Mouse (Mus musculus): Measurements from ENCODE around the gene Vezf1. TPM values are rescaled to one million over a fixed set of nuclear protein-coding genes. Genes with fewer than 3 reads are reported as not detected.

Vezf1 gene
- polyA plus RNA-seq, 1 experiment from 2014 or later, result 46.5 TPM

DNA sequence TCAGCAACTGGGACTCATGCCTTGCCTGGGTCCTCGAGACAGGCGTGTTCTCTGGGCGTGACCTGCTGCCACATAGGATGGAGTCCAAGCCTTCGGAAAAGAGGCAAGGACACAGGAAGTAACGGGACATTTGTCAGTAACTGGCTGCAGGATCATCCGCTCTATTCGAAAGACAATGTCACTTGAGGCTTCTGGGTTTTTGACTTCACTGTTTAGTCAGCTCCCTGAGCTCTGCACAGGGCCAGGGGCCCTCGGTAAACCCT, 38.1 kb downstream of the Vezf1 start:
- Histone ChIP-seq H3K9me3 (ENCODE audit: control insufficient read depth, low read depth, low read length) (no peaks in the 10 kb centered on the region), H3K4me2 (replicated peaks; ENCODE audit: low read depth, low read length) (no peak overlapping the region), H3K9ac (replicated peaks; ENCODE audit: low read depth, low read length) (no peak overlapping the region), H3K27me3 (ENCODE audit: control insufficient read depth, insufficient read depth, low read length) (no peaks in the 10 kb centered on the region), H3K27ac (ENCODE audit: low read length) (no peak overlapping the region), H3K4me3 (ENCODE audit: low read depth, low read length) (no peak overlapping the region), H3K4me1 (ENCODE audit: control insufficient read depth, insufficient read depth, low read length) (peaks cover 21% of the 10 kb centered on the region; the same call in 1 of the 2 replicates), H3K36me3 (ENCODE audit: control insufficient read depth, insufficient read depth, low read length) (no peaks in the 10 kb centered on the region)
- no peak for ATAC-seq (ENCODE audit: insufficient number of reproducible peaks, insufficient read depth, low FRiP score, low read depth)
- 41% methylated on average over 8 of the region's 8 CpGs for WGBS

- ATAC-seq (ENCODE audit: insufficient number of reproducible peaks, insufficient read depth, low FRiP score, low read depth), result no peak
- Histone ChIP-seq H3K4me2 (replicated peaks; ENCODE audit: low read depth, low read length) (no peak overlapping the region), H3K9ac (replicated peaks; ENCODE audit: low read depth, low read length) (no peak overlapping the region), H3K27me3 (ENCODE audit: control insufficient read depth, insufficient read depth, low read length) (no peaks in the 10 kb centered on the region), H3K4me3 (ENCODE audit: low read depth, low read length) (no peak overlapping the region), H3K27ac (ENCODE audit: low read length) (no peak overlapping the region), H3K4me1 (ENCODE audit: control insufficient read depth, insufficient read depth, low read length) (peaks cover 27% of the 10 kb centered on the region; the same call in 1 of the 2 replicates), H3K9me3 (ENCODE audit: control insufficient read depth, low read depth, low read length) (no peaks in the 10 kb centered on the region), H3K36me3 (ENCODE audit: control insufficient read depth, insufficient read depth, low read length) (no peaks in the 10 kb centered on the region)
- 61% methylated on average over 4 of the region's 4 CpGs for WGBS
Observed at GRCm38 (mm10) chr11:88107365-88107764, 39.3 kb downstream of the Vezf1 start.

- Histone ChIP-seq H3K9me3 (ENCODE audit: control insufficient read depth, low read depth, low read length) (no peaks in the 10 kb centered on the region), H3K4me3 (ENCODE audit: low read depth, low read length) (no peak overlapping the region), H3K36me3 (ENCODE audit: control insufficient read depth, insufficient read depth, low read length) (no peaks in the 10 kb centered on the region), H3K27me3 (ENCODE audit: control insufficient read depth, insufficient read depth, low read length) (no peaks in the 10 kb centered on the region), H3K9ac (replicated peaks; ENCODE audit: low read depth, low read length) (no peak overlapping the region), H3K4me2 (replicated peaks; ENCODE audit: low read depth, low read length) (no peak overlapping the region), H3K27ac (ENCODE audit: low read length) (no peak overlapping the region), H3K4me1 (ENCODE audit: control insufficient read depth, insufficient read depth, low read length) (peaks cover 46% of the 10 kb centered on the region)
- WGBS, result 60% methylated on average over 9 of the region's 9 CpGs
- no peak for ATAC-seq (ENCODE audit: insufficient number of reproducible peaks, insufficient read depth, low FRiP score, low read depth)
Observed at GRCm38 (mm10) chr11:88110031-88110594, 42.0 kb downstream of the Vezf1 start.

GRCm38 (mm10) chr11:88112078-88112477, 44.0 kb downstream of the Vezf1 start:
- no peaks in the 10 kb centered on the region for H3K36me3 ChIP-seq (ENCODE audit: control insufficient read depth, insufficient read depth, low read length)
- H3K27ac ChIP-seq (ENCODE audit: low read length), result no peak overlapping the region; the same call in 1 of the 2 replicates
- H3K4me1 ChIP-seq (ENCODE audit: control insufficient read depth, insufficient read depth, low read length), result peaks cover 51% of the 10 kb centered on the region

DNA sequence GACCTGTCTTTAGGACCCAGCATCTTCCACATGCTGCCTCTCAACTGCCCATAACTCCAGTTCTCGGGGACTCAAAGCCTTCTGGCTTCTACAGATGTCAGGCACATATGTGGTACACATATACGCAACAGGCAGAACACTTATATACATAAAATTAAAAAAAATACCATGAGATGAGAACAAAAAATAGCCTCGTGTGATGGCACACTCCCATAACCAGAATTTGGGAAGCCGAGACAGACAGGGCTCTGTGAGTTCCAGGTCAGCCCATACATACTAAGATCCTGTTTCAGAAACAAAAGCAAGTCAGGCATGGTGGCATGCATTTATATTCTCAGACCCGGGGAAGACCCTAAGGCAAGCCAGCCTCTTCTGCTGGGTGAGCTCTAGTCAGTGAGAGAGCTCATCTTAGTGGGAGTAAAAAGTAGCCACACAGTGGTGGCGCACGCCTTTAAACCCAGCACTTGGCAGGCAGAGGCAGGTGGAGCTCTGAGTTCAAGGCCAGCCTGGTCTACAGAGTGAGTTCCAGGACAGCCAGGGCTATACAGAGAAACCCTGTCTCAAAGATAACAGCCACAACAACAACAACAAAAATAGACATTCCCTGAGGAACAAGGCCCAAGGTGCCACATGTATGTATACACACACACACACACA, 44.7 kb downstream of the Vezf1 start:
- ATAC-seq (ENCODE audit: insufficient number of reproducible peaks, insufficient read depth, low FRiP score, low read depth), result no peak
- Histone ChIP-seq H3K4me2 (replicated peaks; ENCODE audit: low read depth, low read length) (no peak overlapping the region), H3K4me3 (ENCODE audit: low read depth, low read length) (no peak overlapping the region), H3K27ac (ENCODE audit: low read length) (no peak overlapping the region), H3K36me3 (ENCODE audit: control insufficient read depth, insufficient read depth, low read length) (no peaks in the 10 kb centered on the region), H3K9me3 (ENCODE audit: control insufficient read depth, low read depth, low read length) (no peaks in the 10 kb centered on the region), H3K4me1 (ENCODE audit: control insufficient read depth, insufficient read depth, low read length) (peaks cover 53% of the 10 kb centered on the region), H3K9ac (replicated peaks; ENCODE audit: low read depth, low read length) (no peak overlapping the region), H3K27me3 (ENCODE audit: control insufficient read depth, insufficient read depth, low read length) (no peaks in the 10 kb centered on the region)
- 81% methylated on average over 7 of the region's 7 CpGs for WGBS

More at GRCm38 (mm10) chr11:88112078-88112477, 44.0 kb downstream of the Vezf1 start:
- Histone ChIP-seq H3K4me2 (replicated peaks; ENCODE audit: low read depth, low read length) (no peak overlapping the region), H3K9me3 (ENCODE audit: control insufficient read depth, low read depth, low read length) (no peaks in the 10 kb centered on the region), H3K9ac (replicated peaks; ENCODE audit: low read depth, low read length) (no peak overlapping the region), H3K27me3 (ENCODE audit: control insufficient read depth, insufficient read depth, low read length) (no peaks in the 10 kb centered on the region), H3K4me3 (ENCODE audit: low read depth, low read length) (no peak overlapping the region)
- ATAC-seq (ENCODE audit: insufficient number of reproducible peaks, insufficient read depth, low FRiP score, low read depth), result no peak
- WGBS, result 49% methylated on average over 13 of the region's 13 CpGs

DNA sequence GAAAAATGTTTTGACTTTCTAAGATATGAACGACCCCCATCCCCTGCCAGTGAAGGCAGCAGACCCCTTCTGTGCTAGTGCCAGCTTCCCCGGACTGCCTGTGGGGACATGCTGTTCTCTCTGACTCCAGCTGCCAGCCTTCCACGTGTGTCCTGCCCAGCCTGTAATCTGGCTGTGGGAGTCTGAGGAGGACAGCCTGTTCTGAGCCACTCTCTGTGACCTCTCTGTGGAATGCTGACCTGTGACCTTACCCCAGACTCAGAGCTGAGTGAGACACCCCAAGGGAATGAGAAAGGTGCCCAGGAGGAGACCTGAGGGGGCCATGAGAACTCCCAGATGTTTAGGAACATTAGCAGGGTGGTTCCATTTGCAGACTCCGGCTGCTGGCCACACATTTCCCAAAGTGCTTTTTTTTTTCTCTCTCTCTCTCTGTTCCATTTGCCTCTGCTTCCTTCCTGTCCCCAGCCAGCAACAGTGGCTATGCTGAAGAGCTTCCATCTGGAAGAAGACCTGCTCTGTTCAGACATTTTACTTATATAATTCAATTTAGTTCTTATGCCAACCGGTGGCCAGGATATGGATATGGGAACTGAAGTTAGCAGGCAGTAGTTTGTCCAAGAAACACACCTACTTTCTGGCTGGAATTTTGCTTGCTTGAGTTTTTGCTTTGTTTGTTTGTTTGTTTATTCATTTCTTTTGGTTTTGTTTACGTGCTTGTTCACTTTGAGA, 45.6 kb downstream of the Vezf1 start:
- 49% methylated on average over 6 of the region's 6 CpGs for WGBS
- ATAC-seq (ENCODE audit: insufficient number of reproducible peaks, insufficient read depth, low FRiP score, low read depth), result no peak
- Histone ChIP-seq H3K4me3 (ENCODE audit: low read depth, low read length) (no peak overlapping the region), H3K27me3 (ENCODE audit: control insufficient read depth, insufficient read depth, low read length) (no peaks in the 10 kb centered on the region), H3K4me2 (replicated peaks; ENCODE audit: low read depth, low read length) (no peak overlapping the region), H3K4me1 (ENCODE audit: control insufficient read depth, insufficient read depth, low read length) (peaks cover 61% of the 10 kb centered on the region), H3K9ac (replicated peaks; ENCODE audit: low read depth, low read length) (no peak overlapping the region), H3K9me3 (ENCODE audit: control insufficient read depth, low read depth, low read length) (no peaks in the 10 kb centered on the region), H3K36me3 (ENCODE audit: control insufficient read depth, insufficient read depth, low read length) (no peaks in the 10 kb centered on the region), H3K27ac (ENCODE audit: low read length) (peak overlapping the region; percentile 69; the same call in 1 of the 2 replicates)

DNA sequence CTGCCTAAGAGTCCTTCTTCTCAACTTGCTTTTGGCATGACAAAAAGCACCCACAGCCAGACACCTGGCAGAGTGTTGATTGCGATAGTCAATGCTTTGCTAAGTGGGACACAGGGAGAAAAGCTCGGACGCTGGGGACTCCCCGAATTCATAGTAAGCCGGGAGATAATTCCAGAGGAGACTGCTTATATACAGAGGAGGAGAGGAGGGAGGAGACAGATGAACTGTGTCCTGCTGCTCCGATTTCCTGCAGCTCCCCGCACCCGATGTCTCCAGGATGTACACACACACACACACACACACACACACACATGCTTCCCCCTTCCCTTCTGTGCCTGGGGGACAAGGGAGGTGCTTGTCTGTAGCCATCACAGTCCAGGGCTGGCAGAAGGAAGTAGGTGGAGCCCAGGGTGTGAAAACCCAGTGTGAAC, 46.8 kb downstream of the Vezf1 start:
- Histone ChIP-seq H3K36me3 (ENCODE audit: control insufficient read depth, insufficient read depth, low read length) (no peaks in the 10 kb centered on the region), H3K27me3 (ENCODE audit: control insufficient read depth, insufficient read depth, low read length) (no peaks in the 10 kb centered on the region), H3K4me2 (replicated peaks; ENCODE audit: low read depth, low read length) (0 out of 2 replicates have a peak overlapping the region, but pooled peaks have one; percentile 7), H3K9ac (replicated peaks; ENCODE audit: low read depth, low read length) (no peak overlapping the region), H3K9me3 (ENCODE audit: control insufficient read depth, low read depth, low read length) (no peaks in the 10 kb centered on the region), H3K4me3 (ENCODE audit: low read depth, low read length) (no peak overlapping the region), H3K4me1 (ENCODE audit: control insufficient read depth, insufficient read depth, low read length) (peaks cover 68% of the 10 kb centered on the region), H3K27ac (ENCODE audit: low read length) (peak overlapping the region; percentile 63)
- ATAC-seq (ENCODE audit: insufficient number of reproducible peaks, insufficient read depth, low FRiP score, low read depth), result no peak; the same call in 1 of the 2 replicates
- 15% methylated on average over 8 of the region's 8 CpGs for WGBS

GRCm38 (mm10) chr11:88116568-88116967, 48.5 kb downstream of the Vezf1 start:
- no peak overlapping the region for H3K27ac ChIP-seq (ENCODE audit: low read length)
- WGBS, result 85% methylated on average over 6 of the region's 6 CpGs
- no peak overlapping the region for H3K9ac ChIP-seq (replicated peaks; ENCODE audit: low read depth, low read length)
- peaks cover 68% of the 10 kb centered on the region for H3K4me1 ChIP-seq (ENCODE audit: control insufficient read depth, insufficient read depth, low read length)
- H3K27me3 ChIP-seq (ENCODE audit: control insufficient read depth, insufficient read depth, low read length), result no peaks in the 10 kb centered on the region
- H3K4me3 ChIP-seq (ENCODE audit: low read depth, low read length), result no peak overlapping the region
- no peaks in the 10 kb centered on the region for H3K9me3 ChIP-seq (ENCODE audit: control insufficient read depth, low read depth, low read length)
- no peak overlapping the region for H3K4me2 ChIP-seq (replicated peaks; ENCODE audit: low read depth, low read length)
- no peak for ATAC-seq (ENCODE audit: insufficient number of reproducible peaks, insufficient read depth, low FRiP score, low read depth)
- H3K36me3 ChIP-seq (ENCODE audit: control insufficient read depth, insufficient read depth, low read length), result no peaks in the 10 kb centered on the region
